Mouse (Mus musculus) myocyte (in vitro differentiated cells): Measurements from ENCODE around the gene Zfp979.
"Not testable (repeated sequence)": the region's sequence is repeated elsewhere in the genome, so short reads cannot be mapped to it uniquely, and the experiment has no call there.

ENCODE experiments used
- CEBPB ChIP-seq: IDR thresholded peaks from 2 replicates; pipeline ENCODE4 v1.6.1; 2011; ENCODE audit warnings: mild to moderate bottlenecking, moderate library complexity; ENCODE audit not compliant: poor library complexity, insufficient read depth, severe bottlenecking
- E2F4 ChIP-seq: IDR thresholded peaks from one replicate; pipeline ENCODE4 v1.6.1; 2011; ENCODE audit warnings: mild to moderate bottlenecking, control low read depth, moderate library complexity; ENCODE audit not compliant: insufficient read depth
- MAX ChIP-seq: IDR thresholded peaks from one replicate; pipeline ENCODE4 v1.6.1; 2011; ENCODE audit warnings: low read depth, mild to moderate bottlenecking, control low read depth
- MYOD1 ChIP-seq, 3 experiments: IDR thresholded peaks; one replicate each; pipeline ENCODE4 v1.6.1; 2011; ENCODE audit warnings: control low read depth in 2 of 3, low read depth in 2 of 3, mild to moderate bottlenecking in 2 of 3, moderate library complexity in 1 of 3; ENCODE audit not compliant: insufficient read length in 2 of 3, control insufficient read depth in 1 of 3
- POLR2A ChIP-seq: IDR thresholded peaks from one replicate; pipeline ENCODE4 v1.6.1; 2011; ENCODE audit warnings: low read depth, mild to moderate bottlenecking, control low read depth, moderate library complexity; ENCODE audit not compliant: insufficient read length
- POLR2AphosphoS2 ChIP-seq: IDR thresholded peaks from one replicate; pipeline ENCODE4 v1.6.1; 2011; ENCODE audit warnings: low read depth, control low read depth; ENCODE audit not compliant: insufficient read length
- REST ChIP-seq: IDR thresholded peaks from one replicate; pipeline ENCODE4 v1.6.1; 2011; ENCODE audit warnings: mild to moderate bottlenecking, control low read depth, moderate library complexity; ENCODE audit not compliant: insufficient read depth, insufficient read length
- TCF12 ChIP-seq: IDR thresholded peaks from one replicate; pipeline ENCODE4 v1.6.1; 2011; ENCODE audit warnings: mild to moderate bottlenecking, control low read depth; ENCODE audit not compliant: poor library complexity, insufficient read depth, severe bottlenecking

- not testable (repeated sequence) for TF ChIP-seq MAX; POLR2A; MYOD1 (IDR thresholded peaks at IDR 0.05; ENCODE audit: control insufficient read depth in 1 of 3, insufficient read length in 2 of 3, low read depth in 2 of 3); TCF12; E2F4; REST; POLR2AphosphoS2; CEBPB
These were observed 47.7 kb downstream of the Zfp979 start for GRCm38 (mm10) chr4:147594630-147595029.
